Comparison of ENCODE assay signal across 8 mouse cellular contexts in genomic region chr10:28113879-28114278, GRCm38 (mm10). TPM values are rescaled to one million over a fixed set of nuclear protein-coding genes. Genes with fewer than 3 reads are reported as not detected.
DNase-seq lines count a peak whose midpoint lies in the region; ATAC-seq and TF ChIP-seq lines count a peak whose summit lies in the region.

No protein-coding gene starts in this region.

- DNase-seq in adrenal gland, postnatal 14 days: peak; percentile 10
- DNase-seq in adrenal gland, postnatal 25 days: no peak
- DNase-seq in 3134 (ENCODE audit: extremely low read depth, insufficient read length, low spot score): peak; percentile 54
- peak; percentile 22 for DNase-seq in lung, adult 2 months
- DNase-seq in B cell, adult 2 months: no peak

- no peak overlapping the region for H3K4me3 ChIP-seq in heart, embryonic 13.5 days
- peak overlapping the region; percentile 45 for H3K4me3 ChIP-seq in lung, adult 2 months (replicated peaks; ENCODE audit: extremely low read depth, low read depth, low read length)
- no peak overlapping the region for H3K4me3 ChIP-seq in liver, embryonic 12.5 days

- TF ChIP-seq CTCF in lung, adult 2 months (IDR thresholded peaks at IDR 0.05; ENCODE audit: insufficient read depth, low read length): no peak

- no peaks in the 10 kb centered on the region for H3K36me3 ChIP-seq in heart, embryonic 13.5 days
- no peaks in the 10 kb centered on the region for H3K36me3 ChIP-seq in liver, embryonic 12.5 days

- peak overlapping the region; percentile 65 for H3K27ac ChIP-seq in heart, embryonic 13.5 days (replicated peaks)
- H3K27ac ChIP-seq in liver, embryonic 12.5 days: no peak overlapping the region

- no peaks in the 10 kb centered on the region for H3K9me3 ChIP-seq in heart, embryonic 13.5 days
- H3K9me3 ChIP-seq in liver, embryonic 12.5 days (replicated peaks): no peaks in the 10 kb centered on the region

- H3K9ac ChIP-seq in heart, embryonic 13.5 days: no peak overlapping the region
- H3K9ac ChIP-seq in liver, embryonic 12.5 days: no peak overlapping the region

- peak overlapping the region; percentile 44 for H3K4me2 ChIP-seq in heart, embryonic 13.5 days
- H3K4me2 ChIP-seq in liver, embryonic 12.5 days: no peak overlapping the region

- 22% methylated on average over 3 of the region's 3 CpGs for WGBS in heart, embryonic 13.5 days
- WGBS in lung, adult 2 months: 31% methylated on average over 3 of the region's 3 CpGs
- 41% methylated on average over 3 of the region's 3 CpGs for WGBS in liver, embryonic 12.5 days (ENCODE audit: insufficient replicate concordance)

- H3K27me3 ChIP-seq in heart, embryonic 13.5 days (replicated peaks): no peaks in the 10 kb centered on the region
- no peaks in the 10 kb centered on the region for H3K27me3 ChIP-seq in liver, embryonic 12.5 days (replicated peaks)

- no peak for TF ChIP-seq POLR2A in lung, adult 2 months (IDR thresholded peaks at IDR 0.05; ENCODE audit: borderline replicate concordance, extremely low read depth, low read depth, low read length)

- no peak for ATAC-seq in heart, embryonic 13.5 days (ENCODE audit: extremely low read depth, insufficient number of reproducible peaks, low FRiP score, low TSS enrichment)
- ATAC-seq in erythroid progenitor cell, adult 5-6 weeks (replicated peaks; ENCODE audit: low FRiP score, poor library complexity, severe bottlenecking): no peak
- no peak for ATAC-seq in liver, embryonic 12.5 days

- peaks cover 31% of the 10 kb centered on the region for H3K4me1 ChIP-seq in heart, embryonic 13.5 days
- H3K4me1 ChIP-seq in lung, adult 2 months (ENCODE audit: control insufficient read depth, insufficient read depth, low read length): peaks cover 13% of the 10 kb centered on the region
- H3K4me1 ChIP-seq in liver, embryonic 12.5 days: no peaks in the 10 kb centered on the region

RNA-seq across cellular contexts. Expression of gene Ptprk, which starts 39.3 kb away (rescaled TPM):
- 21.6 and 23.3 TPM in 2 replicates for total RNA-seq in adrenal gland, postnatal 14 days (2021)
- 20.9 and 22.6 TPM in 2 replicates for total RNA-seq in adrenal gland, postnatal 25 days (2021)
- polyA plus RNA-seq in heart, embryonic 13.5 days (2015; fragmentation: Nextera tagmentation; extraction: Ambion mirVana): 31.3 and 38.0 TPM in 2 replicates
- polyA plus RNA-seq in lung, adult 2 months (2012; rRNA removed): 28.9 and 42.4 TPM in 2 replicates
- total RNA-seq in erythroid progenitor cell, adult 5-6 weeks (2015; ENCODE audit: low replicate concordance): 0.72 TPM in 1 of 2 replicates, not detected in the other
- total RNA-seq in erythroid progenitor cell, adult 5-6 weeks (2017; ENCODE audit: low replicate concordance): 0.13 TPM in 1 of 2 replicates, not detected in the other
- 7.1 and 7.9 TPM in 2 replicates for polyA plus RNA-seq in liver, embryonic 12.5 days (2016; fragmentation: Nextera tagmentation; extraction: Ambion mirVana)

Comparison
In these comparisons a context has a peak if more than half of its experiments do, and no peak if none do; other contexts are left out.
1. DNase-seq: peak in adrenal gland, postnatal 14 days (single experiment), 3134 (single experiment) and lung, adult 2 months (single experiment); none in adrenal gland, postnatal 25 days (single experiment) and B cell, adult 2 months (0 of 2).
2. RNA of gene Ptprk, which starts 39.3 kb away (total RNA-seq): 21.6 to 23.3 TPM in adrenal gland, postnatal 14 days and 20.9 to 22.6 TPM in adrenal gland, postnatal 25 days; 0.13 to 0.72 TPM in erythroid progenitor cell, adult 5-6 weeks; every median in the first group is over 10 times any median in the second.